Mouse (Mus musculus): ENCODE results near the gene Arih2. TPM values are rescaled to one million over a fixed set of nuclear protein-coding genes. Genes with fewer than 3 reads are reported as not detected.
"Not testable (repeated sequence)": the region's sequence is repeated elsewhere in the genome, so short reads cannot be mapped to it uniquely, and the experiment has no call there.

Gene Arih2
- total RNA-seq (2015; ENCODE audit: low replicate concordance) (36.6 and 115 TPM in 2 replicates), total RNA-seq (2017; ENCODE audit: low replicate concordance) (83.3 and 101 TPM in 2 replicates)

GRCm38 (mm10) chr9:108648611-108649560 lies at the start of gene Arih2:
Arih2 (minus strand) TSS chr9:108649386.
- ATAC-seq (replicated peaks; ENCODE audit: low FRiP score, poor library complexity, severe bottlenecking): peak; percentile 96

GRCm38 (mm10) chr9:108694533-108694932 lies 45.3 kb upstream of the Arih2 start:
- no peak for ATAC-seq (replicated peaks; ENCODE audit: low FRiP score, poor library complexity, severe bottlenecking)

- ATAC-seq (replicated peaks; ENCODE audit: low FRiP score, poor library complexity, severe bottlenecking): no peak
These were observed 44.8 kb upstream of the Arih2 start for GRCm38 (mm10) chr9:108693946-108694345.

DNA sequence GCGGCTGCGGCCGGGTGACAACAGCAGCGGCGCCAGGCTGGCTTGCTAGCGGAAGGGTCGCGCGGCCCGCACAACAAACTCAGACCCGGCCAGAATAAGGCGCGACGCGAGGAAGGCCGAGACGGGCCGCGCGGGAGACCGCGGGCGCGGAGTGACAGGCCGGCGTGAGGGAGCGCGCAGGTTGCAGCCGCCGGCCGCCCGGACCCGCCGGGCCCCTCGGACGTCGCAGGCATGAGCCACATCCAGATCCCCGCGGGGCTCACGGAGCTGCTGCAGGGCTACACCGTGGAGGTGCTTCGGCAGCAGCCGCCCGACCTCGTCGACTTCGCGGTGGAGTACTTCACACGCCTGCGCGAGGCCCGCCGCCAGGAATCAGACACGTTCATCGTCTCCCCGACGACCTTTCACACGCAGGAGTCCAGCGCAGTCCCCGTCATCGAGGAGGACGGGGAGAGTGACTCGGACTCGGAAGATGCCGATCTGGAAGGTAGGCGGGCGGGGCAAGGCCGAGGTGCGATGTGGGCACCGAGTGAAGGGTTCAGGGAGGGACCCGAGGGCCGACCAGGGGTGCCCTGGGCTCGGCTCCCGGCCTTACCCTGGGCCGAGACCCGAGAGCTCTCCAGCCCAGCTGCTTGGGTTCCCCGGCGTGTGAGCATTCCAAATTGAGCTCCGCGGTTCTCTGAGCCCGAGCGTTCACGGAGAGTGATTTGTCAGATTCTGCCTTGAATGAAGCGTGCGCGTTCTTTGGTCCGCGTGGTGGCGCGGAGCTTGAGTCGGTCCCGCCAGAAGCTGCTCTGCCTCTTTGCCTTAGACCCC lies 43.2 kb upstream of the Arih2 start:
- ATAC-seq (replicated peaks; ENCODE audit: low FRiP score, poor library complexity, severe bottlenecking): peak; percentile 38; the same call in 1 of the 2 replicates

- peak; percentile 67 for ATAC-seq (replicated peaks; ENCODE audit: low FRiP score, poor library complexity, severe bottlenecking)
These were observed 42.6 kb upstream of the Arih2 start for GRCm38 (mm10) chr9:108691846-108692225.

- ATAC-seq (replicated peaks; ENCODE audit: low FRiP score, poor library complexity, severe bottlenecking): no peak
These were observed 42.2 kb upstream of the Arih2 start for GRCm38 (mm10) chr9:108691371-108691770.

GRCm38 (mm10) chr9:108690914-108691313 lies 41.7 kb upstream of the Arih2 start:
- no peak for ATAC-seq (replicated peaks; ENCODE audit: low FRiP score, poor library complexity, severe bottlenecking)

DNA sequence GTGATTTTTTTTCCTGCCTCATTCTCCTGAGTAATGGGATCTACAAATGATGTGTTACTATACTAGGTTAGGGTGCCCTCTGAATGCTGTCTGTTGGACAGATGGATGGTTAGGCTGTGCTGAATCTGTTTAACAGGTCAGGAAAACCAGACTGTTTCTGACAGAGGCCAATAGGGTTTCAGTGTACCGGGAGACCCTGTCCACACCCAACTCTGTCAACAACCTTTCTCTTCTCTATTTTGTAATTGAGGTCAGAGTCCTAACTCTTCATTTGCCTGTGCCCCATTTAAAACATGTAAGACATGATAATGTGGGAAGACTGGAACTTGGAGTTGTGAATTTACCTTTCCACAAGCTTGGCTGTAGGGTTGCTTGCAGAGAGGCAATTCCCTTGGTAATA lies 40.8 kb upstream of the Arih2 start:
- no peak for ATAC-seq (replicated peaks; ENCODE audit: low FRiP score, poor library complexity, severe bottlenecking)

- no peak for ATAC-seq (replicated peaks; ENCODE audit: low FRiP score, poor library complexity, severe bottlenecking)
These were observed 39.9 kb upstream of the Arih2 start, which contains the start of gene Prkar2a for GRCm38 (mm10) chr9:108689106-108689505. Prkar2a (plus strand) TSS chr9:108689314.

GRCm38 (mm10) chr9:108688451-108688850 lies 39.3 kb upstream of the Arih2 start:
- no peak for ATAC-seq (replicated peaks; ENCODE audit: low FRiP score, poor library complexity, severe bottlenecking)

DNA sequence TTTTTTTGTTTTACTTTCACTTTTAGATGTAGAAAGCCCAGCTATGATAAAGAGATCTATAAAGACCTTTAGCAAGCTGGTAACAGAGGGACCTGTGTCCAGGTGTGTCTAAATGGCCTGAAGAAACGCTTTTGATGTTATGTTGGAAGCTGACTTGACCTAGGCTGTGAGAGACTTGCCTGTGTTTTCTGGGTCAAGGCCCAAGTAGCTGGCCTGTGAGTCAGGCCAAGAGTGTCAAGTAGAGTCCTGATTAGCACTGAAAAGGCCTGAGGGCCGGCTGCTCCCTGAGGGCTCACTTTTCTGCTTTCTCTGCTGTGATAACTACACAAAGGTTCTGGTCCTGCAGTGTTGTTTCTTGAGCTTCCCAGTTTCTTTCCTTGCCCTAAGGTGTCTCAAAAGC lies 38.5 kb upstream of the Arih2 start:
- no peak for ATAC-seq (replicated peaks; ENCODE audit: low FRiP score, poor library complexity, severe bottlenecking)

- ATAC-seq (replicated peaks; ENCODE audit: low FRiP score, poor library complexity, severe bottlenecking): no peak
These were observed 38.0 kb upstream of the Arih2 start for GRCm38 (mm10) chr9:108687181-108687580.

GRCm38 (mm10) chr9:108686475-108686887 lies 37.3 kb upstream of the Arih2 start:
- ATAC-seq (replicated peaks; ENCODE audit: low FRiP score, poor library complexity, severe bottlenecking): no peak

GRCm38 (mm10) chr9:108680026-108680425 lies 30.8 kb upstream of the Arih2 start:
- no peak for ATAC-seq (replicated peaks; ENCODE audit: low FRiP score, poor library complexity, severe bottlenecking)

- ATAC-seq (replicated peaks; ENCODE audit: low FRiP score, poor library complexity, severe bottlenecking): peak; percentile 68
These were observed 24.0 kb upstream of the Arih2 start for GRCm38 (mm10) chr9:108673151-108673550.

DNA sequence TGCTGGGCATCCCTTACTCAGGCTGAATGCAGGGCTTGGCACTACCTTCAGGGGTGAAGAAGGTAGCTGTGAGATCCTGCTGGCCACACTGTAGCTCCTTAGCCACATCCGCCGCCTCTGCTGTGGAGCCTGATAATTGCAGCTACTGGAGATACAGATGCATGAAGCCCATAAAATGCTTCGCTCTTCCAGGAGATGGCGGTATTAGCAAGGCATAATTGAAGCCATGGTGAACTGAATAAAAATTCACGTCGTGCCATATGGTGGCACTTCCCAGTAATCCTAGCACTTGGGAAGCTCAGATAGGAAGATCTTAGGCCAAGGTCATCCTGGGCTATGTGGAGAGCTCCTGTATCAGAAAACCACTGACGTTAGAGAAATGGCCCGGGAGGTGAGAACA lies 20.7 kb upstream of the Arih2 start:
- ATAC-seq (replicated peaks; ENCODE audit: low FRiP score, poor library complexity, severe bottlenecking): no peak

DNA sequence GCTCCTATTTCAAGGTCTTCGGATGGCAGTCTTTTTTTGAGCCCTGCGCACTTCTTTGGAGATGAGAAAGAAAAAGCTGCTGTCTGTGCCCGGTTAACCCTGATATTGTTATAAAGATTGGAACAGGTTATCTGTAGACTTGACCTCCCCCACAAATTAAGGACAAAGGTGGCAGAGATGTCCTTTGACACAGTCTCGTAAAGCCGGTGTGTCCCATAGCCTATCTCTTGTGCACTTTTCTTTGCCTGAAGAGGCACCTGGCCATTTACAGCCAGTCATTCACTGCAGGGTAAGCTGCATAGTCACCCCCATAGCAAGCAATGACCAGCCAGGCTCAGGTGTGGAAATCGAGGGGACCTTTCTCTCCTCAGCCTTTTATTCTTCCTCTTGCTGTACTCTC lies 13.5 kb upstream of the Arih2 start:
- no peak for ATAC-seq (replicated peaks; ENCODE audit: low FRiP score, poor library complexity, severe bottlenecking)

- peak; percentile 99 for ATAC-seq (replicated peaks; ENCODE audit: low FRiP score, poor library complexity, severe bottlenecking)
These were observed 12.8 kb upstream of the Arih2 start, which contains the start of gene Slc25a20 for GRCm38 (mm10) chr9:108661677-108662612. Slc25a20 (plus strand) TSS chr9:108662088.

DNA sequence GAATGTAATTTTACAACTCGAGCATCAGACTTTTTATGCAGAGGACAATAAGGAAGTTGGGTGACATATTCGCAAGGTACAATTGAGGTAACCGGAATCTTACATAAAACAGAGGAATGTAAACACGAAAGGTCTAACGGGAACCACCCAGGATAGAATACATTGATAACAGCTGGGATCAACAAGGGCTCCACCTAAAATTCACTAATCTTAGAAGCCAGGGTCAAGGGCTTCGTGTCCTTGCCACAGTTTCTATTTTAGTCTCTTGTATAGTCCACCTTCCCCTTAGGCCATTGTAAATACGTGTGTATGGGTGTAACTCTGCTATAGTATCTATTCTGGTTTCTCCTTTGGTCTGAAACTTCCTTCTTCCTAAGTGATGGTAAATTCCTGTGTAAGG lies 6.7 kb upstream of the Arih2 start:
- not testable (repeated sequence) for ATAC-seq (replicated peaks; ENCODE audit: low FRiP score, poor library complexity, severe bottlenecking)
